Mouse (Mus musculus) MEL (cell line): ENCODE measurements around the gene Galnt9. TPM values are rescaled to one million over a fixed set of nuclear protein-coding genes. Genes with fewer than 3 reads are reported as not detected.

ENCODE experiments used
- DNase-seq: peaks from one replicate; pipeline ENCODE4 v3.0.0; 2011; ENCODE audit warnings: low read depth, low spot score
- H3K27ac ChIP-seq: 2 replicates; pipeline ENCODE4 v1.5.1; 2012; ENCODE audit warnings: low read depth, mild to moderate bottlenecking, control low read depth, low read length, moderate library complexity; ENCODE audit not compliant: control insufficient read depth
- H3K27me3 ChIP-seq, 2 experiments: fragments of 150-350 bp in 1 of 2; sonication (generic) in 1 of 2; 2 replicates each; pipeline ENCODE4 v1.6.1; 2012; ENCODE audit warnings: low read length in 2 of 2, mild to moderate bottlenecking in 2 of 2, improper control_type of control experiment in 1 of 2, moderate library complexity in 1 of 2; ENCODE audit not compliant: insufficient read depth in 2 of 2, control insufficient read depth in 1 of 2
- H3K36me3 ChIP-seq, 2 experiments: 2 replicates each; pipeline ENCODE4 v1.6.1; 2012 to 2014; ENCODE audit warnings: low read length in 2 of 2, improper control_type of control experiment in 1 of 2, inconsistent platforms in 1 of 2, mild to moderate bottlenecking in 1 of 2; ENCODE audit not compliant: insufficient read depth in 2 of 2, control insufficient read depth in 1 of 2
- H3K4me1 ChIP-seq, 2 experiments: fragments of 150-350 bp in 1 of 2; sonication (generic) in 1 of 2; 2 replicates each; pipeline ENCODE4 v1.6.1; 2012; ENCODE audit warnings: low read length in 2 of 2, improper control_type of control experiment in 1 of 2, mild to moderate bottlenecking in 1 of 2; ENCODE audit not compliant: insufficient read depth in 2 of 2, control insufficient read depth in 1 of 2
- H3K4me3 ChIP-seq, 2 experiments: fragments of 150-350 bp in 1 of 2; sonication (generic) in 1 of 2; 2 replicates each; pipeline ENCODE4 v1.5.1; 2012; ENCODE audit warnings: low read depth in 2 of 2, low read length in 2 of 2, mild to moderate bottlenecking in 2 of 2, moderate library complexity in 2 of 2, control low read depth in 1 of 2, improper control_type of control experiment in 1 of 2; ENCODE audit not compliant: control insufficient read depth in 1 of 2, insufficient read depth in 1 of 2
- H3K79me2 ChIP-seq: 2 replicates; pipeline ENCODE4 v1.6.1; 2012; ENCODE audit warnings: mild to moderate bottlenecking, low read length, moderate library complexity; ENCODE audit not compliant: control insufficient read depth, poor library complexity, insufficient read depth
- H3K9ac ChIP-seq: 2 replicates; pipeline ENCODE4 v1.6.1; 2012; ENCODE audit warnings: low read depth, mild to moderate bottlenecking, control low read depth, low read length, moderate library complexity; ENCODE audit not compliant: control insufficient read depth, poor library complexity, severe bottlenecking
- H3K9me3 ChIP-seq: fragments of 150-350 bp; sonication (generic); replicated peaks from 2 replicates; pipeline ENCODE4 v1.6.1; 2012; ENCODE audit warnings: mild to moderate bottlenecking, low read length, improper control_type of control experiment, moderate library complexity; ENCODE audit not compliant: insufficient read depth
- CHD1 ChIP-seq: IDR thresholded peaks from 2 replicates; pipeline ENCODE4 v1.6.1; 2012; ENCODE audit warnings: low read depth, mild to moderate bottlenecking, inconsistent platforms, low read length, improper control_type of control experiment
- E2F4 ChIP-seq: IDR thresholded peaks from 2 replicates; pipeline ENCODE4 v1.6.1; 2011; ENCODE audit warnings: low read depth, low read length, improper control_type of control experiment, borderline replicate concordance
- ELF1 ChIP-seq: IDR thresholded peaks from 2 replicates; pipeline ENCODE4 v1.6.1; 2014; ENCODE audit warnings: low read depth, mild to moderate bottlenecking, inconsistent platforms, low read length, improper control_type of control experiment, moderate library complexity
- HCFC1 ChIP-seq: IDR thresholded peaks from 2 replicates; pipeline ENCODE4 v1.6.1; 2012; ENCODE audit warnings: low read depth, mild to moderate bottlenecking, inconsistent platforms, low read length, improper control_type of control experiment, moderate library complexity
- JUND ChIP-seq: IDR thresholded peaks from 2 replicates; pipeline ENCODE4 v1.6.1; 2011; ENCODE audit warnings: low read depth, mild to moderate bottlenecking, improper control_type of control experiment, low read length
- MAFK ChIP-seq: IDR thresholded peaks from 2 replicates; pipeline ENCODE4 v1.6.1; 2011; ENCODE audit warnings: low read depth, mild to moderate bottlenecking, low read length, improper control_type of control experiment, borderline replicate concordance
- MYB ChIP-seq: IDR thresholded peaks from 2 replicates; pipeline ENCODE4 v1.6.1; 2011; ENCODE audit warnings: mild to moderate bottlenecking, low read depth, low read length, improper control_type of control experiment
- MYC ChIP-seq: IDR thresholded peaks from 2 replicates; pipeline ENCODE4 v1.6.1; 2011; ENCODE audit warnings: low read depth, mild to moderate bottlenecking, low read length, improper control_type of control experiment, moderate library complexity
- NELFE ChIP-seq: IDR thresholded peaks from 2 replicates; pipeline ENCODE4 v1.6.1; 2011; ENCODE audit warnings: low read depth, low read length, improper control_type of control experiment
- NRF1 ChIP-seq: IDR thresholded peaks from 2 replicates; pipeline ENCODE4 v1.6.1; 2014; ENCODE audit warnings: low read depth, mild to moderate bottlenecking, inconsistent platforms, low read length, improper control_type of control experiment, moderate library complexity; ENCODE audit not compliant: poor library complexity, insufficient read depth, severe bottlenecking
- POLR2AphosphoS2 ChIP-seq: IDR thresholded peaks from 2 replicates; pipeline ENCODE4 v1.6.1; 2011; ENCODE audit warnings: low read length, improper control_type of control experiment
- RAD21 ChIP-seq: IDR thresholded peaks from 2 replicates; pipeline ENCODE4 v1.6.1; 2011; ENCODE audit warnings: mild to moderate bottlenecking, low read depth, low read length, improper control_type of control experiment
- SIN3A ChIP-seq: IDR thresholded peaks from 2 replicates; pipeline ENCODE4 v1.6.1; 2012; ENCODE audit warnings: low read length, improper control_type of control experiment, inconsistent platforms
- SMC3 ChIP-seq: IDR thresholded peaks from 2 replicates; pipeline ENCODE4 v1.6.1; 2011; ENCODE audit warnings: low read depth, low read length, improper control_type of control experiment
- USF1 ChIP-seq: IDR thresholded peaks from 2 replicates; pipeline ENCODE4 v1.6.1; 2014; ENCODE audit warnings: low read depth, mild to moderate bottlenecking, inconsistent platforms, low read length, improper control_type of control experiment, moderate library complexity
- USF2 ChIP-seq, 2 experiments: IDR thresholded peaks; 2 replicates each; pipeline ENCODE4 v1.6.1; 2011 to 2012; ENCODE audit warnings: improper control_type of control experiment in 2 of 2, low read length in 2 of 2, borderline replicate concordance in 1 of 2, inconsistent platforms in 1 of 2, low read depth in 1 of 2, mild to moderate bottlenecking in 1 of 2; ENCODE audit not compliant: insufficient read depth in 1 of 2
- ZMIZ1 ChIP-seq: IDR thresholded peaks from 2 replicates; pipeline ENCODE4 v1.6.1; 2012; ENCODE audit warnings: low read depth, mild to moderate bottlenecking, inconsistent platforms, low read length, improper control_type of control experiment, moderate library complexity
- ZNF384 ChIP-seq: IDR thresholded peaks from 2 replicates; pipeline ENCODE4 v1.6.1; 2012; ENCODE audit warnings: low read depth, mild to moderate bottlenecking, inconsistent platforms, low read length, improper control_type of control experiment
- polyA plus RNA-seq, 2 experiments: library from polyadenylated mRNA; stranded (reverse) in 1 of 2; unstranded in 1 of 2; fragments of >175 nt in 1 of 2; fragments of >200 nt in 1 of 2; gene quantifications; 2 replicates each; pipeline versions ENCODE4 v1.2.1 to v1.2.4; 2012; ENCODE audit warnings: low replicate concordance in 2 of 2, low read depth in 1 of 2; ENCODE audit not compliant: insufficient read length in 2 of 2, insufficient read depth in 1 of 2, missing spikeins in 1 of 2
- total RNA-seq: library from RNA; depleted of rRNA; stranded (reverse); fragments of 300-350 nt; gene quantifications from 2 replicates; pipeline ENCODE4 v1.2.3, GENCODE M21; 2012

Gene Galnt9
- total and polyA plus RNA-seq, 3 experiments, result 0.23 to 0.99 TPM; not detected in 1

DNA sequence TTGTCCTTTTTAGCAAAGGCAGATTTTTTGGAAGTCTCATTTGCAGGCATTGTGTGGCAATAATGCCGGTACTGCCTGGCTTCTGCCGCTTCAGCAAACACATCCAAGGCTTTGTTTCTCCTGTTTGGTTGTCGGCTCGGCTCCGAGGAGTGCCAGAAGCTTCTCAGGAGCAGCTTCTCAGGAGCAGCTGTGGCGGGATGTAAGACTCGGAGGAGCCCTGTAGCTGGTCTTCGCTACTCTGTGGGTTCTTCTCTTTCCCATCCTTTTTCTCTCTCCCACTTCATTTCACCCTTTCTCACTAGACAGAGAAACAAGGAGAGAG lies 37.9 kb upstream of the Galnt9 start:
- Histone ChIP-seq H3K9ac (no peak overlapping the region), H3K4me1 (no peaks in the 10 kb centered on the region), H3K9me3 (no peaks in the 10 kb centered on the region), H3K27me3 (peaks cover 2 to 5% of the 10 kb centered on the region in 2 experiments; a peak in 2 of 4 replicates), H3K79me2 (no peaks in the 10 kb centered on the region), H3K27ac (no peak overlapping the region), H3K4me3 (no peak overlapping the region), H3K36me3 (no peaks in the 10 kb centered on the region)
- no peak for DNase-seq
- TF ChIP-seq ZNF384, result no peak
- TF ChIP-seq E2F4, result no peak
- TF ChIP-seq MAFK, result no peak
- no peak for TF ChIP-seq MYB
- TF ChIP-seq CHD1, result no peak
- TF ChIP-seq NRF1, result no peak
- TF ChIP-seq USF2 (IDR thresholded peaks at IDR 0.05; ENCODE audit: borderline replicate concordance in 1 of 2, insufficient read depth in 1 of 2, low read depth in 1 of 2, low read length in 2 of 2), result no peak
- TF ChIP-seq POLR2AphosphoS2, result no peak
- no peak for TF ChIP-seq SMC3
- no peak for TF ChIP-seq JUND
- no peak for TF ChIP-seq SIN3A
- TF ChIP-seq MYC, result no peak
- TF ChIP-seq RAD21, result no peak
- no peak for TF ChIP-seq NELFE

DNA sequence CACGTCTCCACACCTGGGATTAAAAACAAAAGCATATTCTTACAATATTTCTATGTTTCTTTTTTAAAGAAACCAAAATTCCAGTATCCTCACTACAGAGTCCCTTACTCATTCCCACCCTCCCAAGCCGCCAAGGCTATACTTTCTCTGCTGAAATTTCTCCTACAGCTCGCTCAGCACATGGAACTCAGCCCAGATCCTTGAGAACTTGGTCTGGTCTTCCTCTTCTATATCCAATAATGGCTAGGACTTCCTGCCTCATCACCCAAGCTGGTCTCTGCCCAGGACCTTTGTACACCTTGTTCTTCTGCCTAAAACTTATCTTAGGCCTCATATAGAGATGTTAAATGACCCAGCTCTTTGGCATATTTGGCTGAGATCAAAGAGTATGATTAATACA lies 37.3 kb upstream of the Galnt9 start:
- H3K9ac ChIP-seq, result no peak overlapping the region
- no peak for DNase-seq
- H3K4me3 ChIP-seq, result no peak overlapping the region
- peaks cover 2 to 5% of the 10 kb centered on the region in 2 experiments; a peak in 2 of 4 replicates for H3K27me3 ChIP-seq
- H3K9me3 ChIP-seq, result no peaks in the 10 kb centered on the region
- no peak overlapping the region for H3K27ac ChIP-seq
- H3K36me3 ChIP-seq, result no peaks in the 10 kb centered on the region
- TF ChIP-seq HCFC1 (no peak), JUND (no peak), ZMIZ1 (no peak), MYC (no peak), ELF1 (no peak), USF1 (no peak), MAFK (no peak)
- TF ChIP-seq, all 39 proteins: peak for 0
- Histone ChIP-seq H3K4me1 (no peaks in the 10 kb centered on the region), H3K79me2 (no peaks in the 10 kb centered on the region)
